Mouse (Mus musculus) CH12F3 (cell line): ENCODE measurements at regions not wholly inside any gene's neighbourhood (a gene's known extent, or its start where the extent isn't known, plus 50 kb on each side); places are given as distances from the start of the nearest gene placed in this dataset.
"Not testable (repeated sequence)": the region's sequence is repeated elsewhere in the genome, so short reads cannot be mapped to it uniquely, and the experiment has no call there.

Source experiments
- in situ Hi-C: fragments of 300-500 bp; cut with MboI; formaldehyde crosslinking; loops from 2 replicates; pipeline ENCODE4 v1.14.3; 2020; ENCODE audit warnings: low sequenced_read_pairs

- in situ Hi-C loops: no loop called here
Observed at GRCm38 (mm10) chr1:73673191-73673850, 450.9 kb downstream of the Tns1 start.

- in situ Hi-C loops: no loop called here
Observed at GRCm38 (mm10) chr1:73672239-73672638, 452.0 kb downstream of the Tns1 start.

- in situ Hi-C loops: no loop called here
Observed at GRCm38 (mm10) chr1:73668691-73669090, 455.6 kb downstream of the Tns1 start.

- in situ Hi-C loops: no loop called here
Observed at GRCm38 (mm10) chr1:73663546-73663945, 460.7 kb downstream of the Tns1 start.

GRCm38 (mm10) chr1:73645011-73645410 lies 479.2 kb downstream of the Tns1 start:
- in situ Hi-C loops: no loop called here

- in situ Hi-C loops: no loop called here
Observed at GRCm38 (mm10) chr1:73644394-73644793, 479.9 kb downstream of the Tns1 start.

GRCm38 (mm10) chr1:73643431-73643830 lies 480.8 kb downstream of the Tns1 start:
- in situ Hi-C loops: no loop called here

GRCm38 (mm10) chr1:73642691-73643109 lies 481.5 kb downstream of the Tns1 start:
- in situ Hi-C loops: no loop called here

- in situ Hi-C loops: no loop called here
Observed at GRCm38 (mm10) chr1:73641456-73641855, 482.8 kb downstream of the Tns1 start.

GRCm38 (mm10) chr1:73640726-73641451 lies 483.4 kb downstream of the Tns1 start:
- in situ Hi-C loops: no loop called here

- in situ Hi-C loops: no loop called here
Observed at GRCm38 (mm10) chr1:73635709-73636108, 488.5 kb downstream of the Tns1 start.

GRCm38 (mm10) chr1:73634871-73635270 lies 489.4 kb downstream of the Tns1 start:
- in situ Hi-C loops: no loop called here

- in situ Hi-C loops: no loop called here
Observed at GRCm38 (mm10) chr1:73633071-73633470, 491.2 kb downstream of the Tns1 start.

- in situ Hi-C loops: no loop called here
Observed at GRCm38 (mm10) chr1:73630363-73630762, 493.9 kb downstream of the Tns1 start.

- in situ Hi-C loops: no loop called here
Observed at GRCm38 (mm10) chr1:73625365-73625764, 498.9 kb downstream of the Tns1 start.

GRCm38 (mm10) chr1:73621121-73621520 lies 503.1 kb downstream of the Tns1 start:
- in situ Hi-C loops: not testable (repeated sequence)

GRCm38 (mm10) chr1:73618551-73619170 lies 505.6 kb downstream of the Tns1 start:
- in situ Hi-C loops: no loop called here

- in situ Hi-C loops: no loop called here
Observed at GRCm38 (mm10) chr1:73593653-73594385, 530.4 kb downstream of the Tns1 start.

- in situ Hi-C loops: no loop called here
Observed at GRCm38 (mm10) chr1:73591342-73592099, 532.7 kb downstream of the Tns1 start.

- in situ Hi-C loops: no loop called here
Observed at GRCm38 (mm10) chr1:73579680-73580079, 544.6 kb downstream of the Tns1 start.

GRCm38 (mm10) chr1:73577019-73577418 lies 547.2 kb downstream of the Tns1 start:
- in situ Hi-C loops: no loop called here
